Mouse (Mus musculus) midbrain, embryonic 16.5 days (tissue): ENCODE data around the gene Rpl35a. TPM values are rescaled to one million over a fixed set of nuclear protein-coding genes. Genes with fewer than 3 reads are reported as not detected.

Source experiments
- ATAC-seq: fragments of 200-750 bp; cut with Nextera tagmentation; 2 replicates; pipeline ENCODE4 v1.8.0; 2017; ENCODE audit warnings: moderate TSS enrichment
- H3K27ac ChIP-seq: fragments of 300-500 bp; sonication (generic); 2 replicates; pipeline ENCODE4 v1.5.1; 2014; ENCODE audit warnings: mild to moderate bottlenecking, low read length, mixed read lengths
- H3K27me3 ChIP-seq: fragments of 300-500 bp; sonication (generic); 2 replicates; pipeline ENCODE4 v1.6.1; 2014; ENCODE audit warnings: low read depth, low read length, mixed read lengths; ENCODE audit not compliant: control insufficient read depth, insufficient read depth
- H3K36me3 ChIP-seq: fragments of 300-500 bp; sonication (generic); 2 replicates; pipeline ENCODE4 v1.6.1; 2014; ENCODE audit warnings: mild to moderate bottlenecking, low read length, moderate library complexity, mixed read lengths; ENCODE audit not compliant: control insufficient read depth, insufficient read depth
- H3K4me1 ChIP-seq: fragments of 300-500 bp; sonication (generic); 2 replicates; pipeline ENCODE4 v1.6.1; 2014; ENCODE audit warnings: mild to moderate bottlenecking, low read length, mixed read lengths; ENCODE audit not compliant: control insufficient read depth, insufficient read depth
- H3K4me2 ChIP-seq: fragments of 300-500 bp; sonication (generic); 2 replicates; pipeline ENCODE4 v1.6.1; 2014; ENCODE audit warnings: mild to moderate bottlenecking, low read length, mixed read lengths
- H3K4me3 ChIP-seq: fragments of 300-500 bp; sonication (generic); 2 replicates; pipeline ENCODE4 v1.5.1; 2014; ENCODE audit warnings: low read depth, mild to moderate bottlenecking, low read length, moderate library complexity, mixed read lengths
- H3K9ac ChIP-seq: fragments of 300-500 bp; sonication (generic); 2 replicates; pipeline ENCODE4 v1.6.1; 2014; ENCODE audit warnings: low read depth, low read length, mixed read lengths
- H3K9me3 ChIP-seq: fragments of 300-500 bp; sonication (generic); replicated peaks from 2 replicates; pipeline ENCODE4 v1.6.1; 2014; ENCODE audit warnings: mild to moderate bottlenecking, low read length, mixed read lengths; ENCODE audit not compliant: control insufficient read depth, poor library complexity, severe bottlenecking
- WGBS: fragments of 180-500 bp; shearing (Covaris S2); extraction: QIAGEN DNeasy Blood & Tissue Kit; methylation state at CpG from one replicate; pipeline ENCODE4 v1.1.7; 2014; 5-methylcytosine and 5-hydroxymethylcytosine counted together
- microRNA counts: library from miRNA; unstranded; fragments of <30 nt; microRNA quantifications from one replicate; lab custom pipeline; 2016
- microRNA-seq: library from miRNA; unstranded; fragments of <30 nt; microRNA quantifications from one replicate; pipeline ENCODE4, GENCODE M21; 2017
- polyA plus RNA-seq: library from polyadenylated mRNA; unstranded; fragments of >200 nt; fragmentation: Nextera tagmentation; extraction: Ambion mirVana; gene quantifications from 2 replicates; pipeline ENCODE4 v1.2.1, GENCODE M21; 2015

The Rpl35a gene
- polyA plus RNA-seq, 1 experiment from 2014 or later, result 387 TPM

DNA sequence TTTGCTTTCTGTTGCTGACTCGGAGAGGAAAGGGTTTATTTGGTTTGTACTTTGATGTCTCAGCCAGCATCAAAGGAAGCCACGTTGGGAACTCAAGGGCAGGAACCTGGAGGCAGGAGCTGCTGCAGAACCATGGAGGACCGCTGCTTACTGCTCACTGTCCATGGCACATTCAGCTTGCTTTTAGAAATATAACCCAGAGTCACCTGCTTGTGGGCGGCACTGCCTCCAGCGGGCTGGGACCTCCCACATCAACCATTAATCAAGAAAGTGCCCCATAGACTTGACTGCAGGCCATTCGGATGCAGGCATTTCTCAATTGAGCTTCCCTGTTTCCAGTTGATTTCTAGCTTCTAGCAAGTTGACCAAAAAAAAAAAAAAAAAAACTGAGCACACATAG is 19.8 kb downstream of the Rpl35a start:
- no peak overlapping the region for H3K27ac ChIP-seq
- 85% methylated on average over 6 of the region's 6 CpGs for WGBS
- H3K9me3 ChIP-seq, result no peaks in the 10 kb centered on the region
- H3K27me3 ChIP-seq, result no peaks in the 10 kb centered on the region
- peaks cover 7% of the 10 kb centered on the region; the same call in 1 of the 2 replicates for H3K36me3 ChIP-seq
- H3K9ac ChIP-seq, result no peak overlapping the region
- ATAC-seq, result no peak
- H3K4me1 ChIP-seq, result no peaks in the 10 kb centered on the region
- H3K4me2 ChIP-seq, result no peak overlapping the region
- no peak overlapping the region for H3K4me3 ChIP-seq

GRCm38 (mm10) chr16:33077069-33077627 is 20.9 kb downstream of the Rpl35a start:
- Histone ChIP-seq H3K4me3 (no peak overlapping the region), H3K27ac (no peak overlapping the region), H3K4me2 (no peak overlapping the region), H3K9me3 (no peaks in the 10 kb centered on the region), H3K4me1 (no peaks in the 10 kb centered on the region), H3K36me3 (peaks cover 7% of the 10 kb centered on the region; the same call in 1 of the 2 replicates), H3K9ac (no peak overlapping the region), H3K27me3 (no peaks in the 10 kb centered on the region)
- no peak for ATAC-seq
- WGBS, result 96% methylated on average over 5 of the region's 5 CpGs

DNA sequence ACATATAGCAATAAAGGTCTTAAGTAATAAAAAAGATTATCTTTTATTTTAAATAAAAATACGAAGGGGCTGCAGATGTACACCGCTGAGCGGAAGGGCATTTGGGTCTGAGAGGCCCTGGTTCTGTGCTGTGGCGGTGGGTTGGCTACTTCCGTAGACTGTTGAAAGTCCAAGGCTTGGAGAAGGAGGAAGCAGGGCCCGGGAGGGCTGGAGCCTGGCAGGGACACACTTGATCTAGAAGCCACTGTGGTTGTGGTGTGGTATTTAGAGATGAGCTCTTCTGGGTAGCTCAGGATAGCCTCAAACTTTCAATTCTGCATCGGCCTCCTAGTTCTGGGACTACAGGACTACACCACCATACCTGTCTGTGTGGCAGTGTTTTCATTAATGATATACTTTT is 23.8 kb downstream of the Rpl35a start:
- Histone ChIP-seq H3K4me2 (no peak overlapping the region), H3K27me3 (no peaks in the 10 kb centered on the region)

GRCm38 (mm10) chr16:33082951-33083350 is 26.7 kb downstream of the Rpl35a start:
- H3K4me3 ChIP-seq, result no peak overlapping the region

More for the DNA sequence above, 23.8 kb downstream of the Rpl35a start:
- Histone ChIP-seq H3K36me3 (peaks cover 9% of the 10 kb centered on the region; the same call in 1 of the 2 replicates), H3K4me3 (no peak overlapping the region), H3K9me3 (no peaks in the 10 kb centered on the region), H3K9ac (no peak overlapping the region), H3K4me1 (no peaks in the 10 kb centered on the region), H3K27ac (no peak overlapping the region)
- ATAC-seq, result no peak
- WGBS, result 97% methylated on average over 7 of the region's 7 CpGs

GRCm38 (mm10) chr16:33083996-33084395 is 27.7 kb downstream of the Rpl35a start:
- Histone ChIP-seq H3K27me3 (no peaks in the 10 kb centered on the region), H3K27ac (no peak overlapping the region), H3K36me3 (peaks cover 7% of the 10 kb centered on the region; the same call in 1 of the 2 replicates), H3K4me2 (no peak overlapping the region), H3K4me3 (no peak overlapping the region), H3K9me3 (no peaks in the 10 kb centered on the region), H3K4me1 (no peaks in the 10 kb centered on the region), H3K9ac (no peak overlapping the region)
- no peak for ATAC-seq
- 94% methylated on average over 2 of the region's 2 CpGs for WGBS

More at GRCm38 (mm10) chr16:33082951-33083350, 26.7 kb downstream of the Rpl35a start:
- ATAC-seq, result no peak
- Histone ChIP-seq H3K4me2 (no peak overlapping the region), H3K27ac (no peak overlapping the region), H3K27me3 (no peaks in the 10 kb centered on the region), H3K9me3 (no peaks in the 10 kb centered on the region), H3K4me1 (no peaks in the 10 kb centered on the region), H3K36me3 (peaks cover 7% of the 10 kb centered on the region; the same call in 1 of the 2 replicates), H3K9ac (no peak overlapping the region)
- WGBS, result 95% methylated on average over 6 of the region's 6 CpGs

DNA sequence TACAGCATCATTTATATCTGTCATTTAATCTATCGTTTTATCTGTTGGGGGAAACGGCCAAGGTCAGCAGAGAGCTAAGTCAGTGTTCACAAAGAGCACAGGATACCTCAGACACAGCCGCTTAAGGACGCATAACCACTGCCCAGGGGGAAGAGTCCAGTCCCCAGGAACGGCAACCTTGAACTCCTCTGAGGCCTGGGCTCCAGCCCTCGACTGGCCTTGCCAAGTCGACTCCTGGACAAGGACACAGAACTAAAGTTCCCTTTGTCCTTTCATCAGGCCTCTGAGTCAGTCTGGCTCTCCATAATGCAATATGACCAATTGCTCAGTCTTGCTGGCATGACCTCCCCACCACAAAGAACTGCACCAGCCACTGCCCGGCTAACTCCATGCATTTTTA is 29.4 kb downstream of the Rpl35a start:
- Histone ChIP-seq H3K27ac (no peak overlapping the region), H3K27me3 (no peaks in the 10 kb centered on the region), H3K4me1 (no peaks in the 10 kb centered on the region), H3K36me3 (peaks cover 14% of the 10 kb centered on the region; the same call in 1 of the 2 replicates), H3K4me2 (no peak overlapping the region), H3K9me3 (no peaks in the 10 kb centered on the region), H3K4me3 (no peak overlapping the region), H3K9ac (no peak overlapping the region)
- no peak for ATAC-seq
- WGBS, result 91% methylated on average over 8 of the region's 8 CpGs

MicroRNAs within 50 kb of the gene (microRNA counts, 519-probe panel; counts per million panel counts)
- 386 counts per million, percentile 18 among the panel's probes with 10 or more counts for microRNA mmu-miR-1947 (lab: Ali Mortazavi, UCI)

Small RNAs within 50 kb of the gene (microRNA-seq; reads per million reads assigned to microRNA genes)
- gene Gm22231 (not detected), gene Mir1947 (5.7 reads per million, percentile 25 among the genes with 10 or more reads in this experiment)

Other genes with a start within 250 kb of the Rpl35a start
- not detected in 2 replicates for gene Smbd1, start 246.0 kb upstream of the Rpl35a start, polyA plus RNA-seq
- gene Fyttd1, start 179.0 kb upstream of the Rpl35a start, polyA plus RNA-seq, result 119 and 125 TPM in 2 replicates
- 39.8 and 41.3 TPM in 2 replicates for gene Rubcn, start 178.7 kb upstream of the Rpl35a start, polyA plus RNA-seq
- gene Lrch3, start 142.4 kb upstream of the Rpl35a start, polyA plus RNA-seq, result 39.5 and 47.1 TPM in 2 replicates
- 7.6 and 7.8 TPM in 2 replicates for gene Iqcg, start 235 bp upstream of the Rpl35a start, polyA plus RNA-seq
- gene Lmln, start 6.1 kb downstream of the Rpl35a start, polyA plus RNA-seq, result 3.1 and 4.3 TPM in 2 replicates
- gene Osbpl11, start 128.6 kb downstream of the Rpl35a start, polyA plus RNA-seq, result 15.0 and 16.8 TPM in 2 replicates
- 93.2 and 96.5 TPM in 2 replicates for gene Snx4, start 195.0 kb downstream of the Rpl35a start, polyA plus RNA-seq